Mouse (Mus musculus): ENCODE results near the gene Gm21637. TPM values are rescaled to one million over a fixed set of nuclear protein-coding genes. Genes with fewer than 3 reads are reported as not detected.
"Not testable (repeated sequence)": the region's sequence is repeated elsewhere in the genome, so short reads cannot be mapped to it uniquely, and the experiment has no call there.

The Gm21637 gene
- not detected in 2 replicates for total RNA-seq (2017)

DNA sequence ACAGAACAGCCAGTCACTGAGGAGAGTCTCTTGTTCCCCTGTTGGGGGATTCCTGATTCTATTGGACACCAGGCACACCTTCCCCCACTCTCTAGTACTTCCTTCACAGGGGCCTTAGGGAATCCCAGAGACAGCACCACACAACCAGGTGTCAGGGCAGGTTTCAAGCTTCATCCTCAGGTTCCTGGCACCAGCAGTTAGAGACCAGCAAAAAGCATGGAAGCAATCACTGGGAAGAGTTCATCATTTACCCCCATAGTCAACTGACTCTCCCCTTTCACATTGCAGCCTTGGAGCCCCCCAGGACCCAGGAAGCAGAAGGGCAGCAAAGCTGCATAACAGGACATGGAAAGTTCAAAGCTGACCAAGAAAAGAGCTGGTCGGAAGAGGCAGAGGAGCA, at the start of gene Gm21637:
Gene Gm21637 (plus strand): TSS at position 301 of the 400 bp plus-strand sequence.
- not testable (repeated sequence) for ATAC-seq (ENCODE audit: extremely low read depth, insufficient number of reproducible peaks, low FRiP score, poor library complexity, severe bottlenecking)

Other genes with a start within 250 kb of the Gm21637 start
- gene Btbd35f25, start 244.9 kb upstream of the Gm21637 start, total RNA-seq (2017): not detected in 2 replicates
- gene Btbd35f22, start 85.8 kb downstream of the Gm21637 start, total RNA-seq (2017): not detected in 2 replicates

All from neutrophil, adult 5-6 weeks (primary cell).